In the genomic region with DNA sequence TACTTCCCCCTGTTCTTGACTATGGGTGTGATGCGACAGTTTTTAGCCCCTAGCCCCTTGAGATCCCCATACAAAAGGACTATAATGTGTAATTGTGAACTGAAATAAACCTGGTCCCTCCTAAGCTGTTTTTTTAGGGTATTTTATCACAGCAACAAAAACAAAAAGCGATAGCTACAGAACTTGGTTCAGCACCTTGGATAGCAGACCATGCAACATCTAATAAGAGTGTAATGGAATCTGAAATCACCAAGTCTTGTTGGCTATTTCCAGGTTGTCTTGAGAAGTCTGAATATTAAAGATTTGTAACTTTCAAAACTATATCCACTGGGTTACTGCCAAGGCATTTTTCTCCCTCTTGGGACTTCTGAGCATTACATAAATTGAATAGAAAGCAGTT, we compare ENCODE assay signal across 15 mouse cellular contexts.
DNase-seq lines count a peak whose midpoint lies in the region.
"Had no signal": no experiment of that assay in that cellular context is flagged by ENCODE, and none has a peak within 500 bp of the region (broad histone marks: within the 10 kb centered on the region; RNA-seq: fewer than 3 reads in every experiment).

No protein-coding gene starts in this region.

- peak; percentile 8 for DNase-seq in adrenal gland, postnatal 14 days
- DNase-seq in adrenal gland, adult 8-10 months, result no peak
- DNase-seq in kidney, postnatal 10 days, result peak; percentile 18
- no peak for DNase-seq in kidney, postnatal 25 days
- DNase-seq in 3T3-L1 (ENCODE audit: low read depth, low spot score), result peak; percentile 3
- peak; percentile 59 for DNase-seq in embryo, embryonic 11 days
- DNase-seq in layer of hippocampus, adult 9-10 months (ENCODE audit: low spot score), result no peak
- DNase-seq in right cerebral cortex, postnatal 10 days (ENCODE audit: low spot score in 2 of 2), result no peak
- DNase-seq: adrenal gland, postnatal 10 days; cerebellum, adult 18-20 months; cerebellum, adult 9-11 months; cerebellum, postnatal 36 days; gastrocnemius, postnatal 14 days; heart, adult 2 months; heart, postnatal 14 days had no signal

Comparison
In these comparisons a context has a peak if more than half of its experiments do, and no peak if none do; other contexts are left out.
1. DNase-seq: peak in adrenal gland, postnatal 14 days (single experiment), kidney, postnatal 10 days (single experiment), 3T3-L1 (single experiment) and embryo, embryonic 11 days (single experiment); none in adrenal gland, adult 8-10 months (single experiment), kidney, postnatal 25 days (0 of 2), layer of hippocampus, adult 9-10 months (single experiment) and right cerebral cortex, postnatal 10 days (0 of 2).